Mouse (Mus musculus) left cerebral cortex, postnatal 10 days (tissue): ENCODE measurements around the gene St14. TPM values are rescaled to one million over a fixed set of nuclear protein-coding genes. Genes with fewer than 3 reads are reported as not detected.

Experiments
- DNase-seq, 2 experiments: peaks; one replicate each; pipeline ENCODE4 v3.0.0; 2021 to 2022; ENCODE audit warnings: low spot score in 2 of 2, mixed read lengths in 1 of 2; ENCODE audit errors: extremely low spot score in 1 of 2
- intact Hi-C: fragments of 180-260 bp; cut with DNase I; formaldehyde crosslinking; loops from one replicate; pipeline ENCODE4 v1.15.1; 2025
- total RNA-seq, 2 experiments: library from RNA; stranded (reverse); gene quantifications; 2 replicates each; pipeline ENCODE4 v1.2.3; 2021

Gene St14
- total RNA-seq, 2 experiments from 2014 or later, result 0.30 to 0.49 TPM

GRCm38 (mm10) chr9:31129956-31130355 is 1.7 kb downstream of the St14 start:
- intact Hi-C loops, result no loop called here
- no peak for DNase-seq

DNA sequence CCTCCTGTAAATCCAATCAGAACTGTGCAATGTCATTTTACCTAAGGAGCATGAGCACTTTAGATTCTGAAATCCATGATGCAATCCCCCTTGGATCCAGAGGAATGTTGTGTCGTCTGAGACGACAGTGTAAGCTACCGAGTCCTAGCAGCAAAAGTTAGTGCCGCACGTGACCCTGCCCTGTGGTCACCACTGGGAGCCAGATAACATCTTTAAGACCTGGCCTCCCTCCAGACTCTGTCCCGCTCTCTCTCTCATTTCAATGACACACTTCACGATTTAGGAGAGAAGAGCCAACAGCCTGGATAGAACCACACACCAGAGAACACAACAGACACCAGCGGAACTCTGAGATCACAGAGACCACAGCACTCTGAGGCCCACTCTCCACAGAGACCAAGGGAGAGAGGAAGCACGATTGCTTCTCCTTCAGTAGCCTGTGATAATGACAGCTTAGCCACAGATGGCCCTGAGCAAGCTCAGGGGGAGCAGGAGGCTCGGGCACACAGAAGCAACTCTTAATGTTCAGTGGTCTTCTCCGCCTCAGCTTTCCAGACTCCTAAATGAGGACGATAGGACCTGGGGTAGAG is 3.7 kb downstream of the St14 start:
- DNase-seq, result no peak
- intact Hi-C loops, result no loop called here

GRCm38 (mm10) chr9:31126079-31126478 is 5.6 kb downstream of the St14 start:
- intact Hi-C loops, result no loop called here
- DNase-seq, result no peak

DNA sequence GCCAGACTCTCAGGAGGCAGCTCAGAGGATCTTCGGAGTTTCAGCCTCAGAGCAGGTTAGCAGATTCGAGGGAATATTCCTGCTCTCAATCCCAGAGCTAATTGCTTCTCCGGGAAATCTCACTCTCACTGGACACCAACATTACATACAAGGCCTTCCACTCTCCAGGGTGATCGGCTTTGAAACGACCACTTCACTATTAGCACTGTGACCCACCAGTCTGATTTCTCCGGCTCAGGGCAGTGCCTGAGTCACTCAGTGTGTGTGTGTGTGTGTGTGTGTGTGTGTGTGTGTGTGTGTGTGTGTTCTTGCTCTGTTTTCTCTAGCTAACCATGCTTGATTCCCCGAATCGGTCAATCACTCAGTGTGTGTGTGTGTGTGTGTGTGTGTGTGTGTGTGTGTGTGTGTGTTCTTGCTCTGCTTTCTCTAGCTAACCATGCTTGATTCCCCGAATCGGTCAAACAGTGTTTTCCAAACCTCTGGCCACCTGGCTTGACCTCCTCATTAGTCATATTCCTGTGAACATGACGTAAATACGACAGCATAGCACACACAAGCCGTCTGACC is 9.1 kb downstream of the St14 start:
- intact Hi-C loops, result no loop called here
- DNase-seq, result no peak

DNA sequence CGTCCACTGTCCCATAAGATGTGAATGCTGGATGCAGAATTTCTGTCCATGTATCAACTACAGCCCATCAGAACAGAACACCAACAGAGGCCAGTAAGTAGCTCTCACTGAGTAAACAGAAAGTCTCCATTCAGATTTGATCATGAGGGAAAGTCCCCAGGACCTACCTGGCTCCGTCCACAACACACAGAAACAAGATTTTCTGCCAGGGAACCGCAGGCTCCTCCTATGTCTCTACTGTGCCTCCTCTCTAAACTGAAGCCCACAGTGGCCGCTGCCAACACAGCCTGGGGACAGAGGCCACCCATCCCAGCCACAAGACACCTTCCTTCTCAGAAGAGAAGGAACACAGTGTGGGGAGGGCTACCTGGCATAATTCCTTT is 11.1 kb downstream of the St14 start:
- intact Hi-C loops, result no loop called here

DNA sequence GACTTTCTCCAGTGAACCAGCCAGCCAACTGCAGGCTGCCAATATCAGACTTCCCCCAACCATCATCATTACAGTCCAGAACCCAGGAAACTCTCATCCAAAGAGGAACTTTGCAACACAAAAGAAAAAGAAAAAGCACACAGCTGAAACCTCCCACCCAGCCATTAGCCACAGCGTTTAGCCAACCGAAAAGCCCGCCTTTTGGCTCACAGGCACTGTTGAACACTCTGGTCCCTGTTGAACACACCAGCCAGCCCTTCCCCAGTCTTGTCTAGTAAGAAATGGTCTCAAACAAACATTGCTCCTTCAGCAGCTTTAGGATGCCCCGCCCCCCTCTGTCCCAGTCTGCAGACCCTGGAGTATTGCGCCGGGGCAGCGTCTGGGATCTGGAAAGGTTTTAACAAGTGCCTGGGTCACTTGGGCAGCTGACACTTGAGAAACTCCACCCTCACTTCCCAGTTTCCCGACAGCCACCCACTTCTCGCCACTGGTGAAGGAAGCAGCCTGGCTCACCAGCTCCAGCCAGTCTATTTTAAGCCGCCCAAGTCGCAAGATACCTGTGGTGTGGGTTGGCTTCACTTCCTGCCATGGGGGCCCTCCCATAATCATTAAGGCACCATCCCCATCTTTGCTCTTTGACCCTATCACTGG is 11.6 kb downstream of the St14 start:
- intact Hi-C loops, result no loop called here
- DNase-seq, result no peak

More for the DNA sequence above, 11.1 kb downstream of the St14 start:
- DNase-seq, result no peak

DNA sequence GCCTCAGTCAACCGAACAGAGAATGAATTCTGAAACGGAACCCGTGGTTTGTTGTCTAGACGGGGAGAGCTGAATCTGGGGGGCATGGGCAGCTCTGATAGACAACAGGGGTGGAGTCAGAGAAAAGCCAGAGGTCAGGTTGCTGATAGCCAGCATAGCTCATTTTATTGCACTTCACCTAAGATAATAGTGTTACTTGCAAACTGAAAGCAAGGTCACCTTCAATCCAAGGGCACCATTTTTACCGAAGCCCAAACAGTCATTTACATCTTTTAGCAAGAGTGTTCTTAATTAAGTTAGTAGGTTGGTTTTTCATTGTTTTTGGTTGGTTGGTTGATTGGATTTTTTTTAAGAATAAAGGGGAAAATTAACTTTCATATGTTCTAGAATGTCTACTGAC is 12.2 kb downstream of the St14 start:
- DNase-seq, result no peak
- intact Hi-C loops, result no loop called here

DNA sequence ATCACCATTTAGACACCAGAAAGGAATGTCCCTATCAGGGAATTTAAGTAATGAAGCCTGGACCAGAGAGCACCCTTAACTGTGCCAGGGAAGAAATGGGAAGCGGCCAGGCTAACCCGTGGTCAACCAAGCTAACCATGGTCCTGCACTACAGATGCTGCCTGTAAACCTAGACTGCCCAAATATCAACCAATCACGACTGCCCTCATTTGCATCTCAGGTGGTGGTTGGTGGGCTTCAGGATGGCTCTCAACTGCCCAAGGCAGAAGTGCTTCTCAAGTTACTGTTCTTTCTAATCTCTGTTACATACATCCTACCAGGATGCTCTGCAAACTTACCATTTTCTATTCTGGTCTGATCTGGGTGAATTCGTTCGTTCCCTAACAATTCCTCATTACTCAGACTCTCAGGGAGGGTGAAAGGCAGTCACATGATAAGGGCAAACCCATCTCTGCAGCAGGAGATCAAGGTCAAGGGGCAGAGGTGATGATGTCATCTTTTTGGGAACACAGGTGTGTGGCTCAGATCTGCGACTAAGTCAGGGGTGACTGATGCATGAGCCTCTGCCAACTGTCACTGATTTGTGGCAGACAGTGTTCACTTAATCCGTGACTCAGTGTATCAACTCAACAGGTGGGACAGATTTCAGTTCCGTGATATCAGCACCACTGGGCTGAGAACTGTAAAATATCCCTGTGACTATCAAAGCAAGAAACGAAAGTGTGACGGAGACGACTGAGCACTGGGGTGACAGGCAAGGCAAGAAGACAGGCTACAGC is 12.9 kb downstream of the St14 start:
- no peak for DNase-seq
- intact Hi-C loops, result no loop called here

DNA sequence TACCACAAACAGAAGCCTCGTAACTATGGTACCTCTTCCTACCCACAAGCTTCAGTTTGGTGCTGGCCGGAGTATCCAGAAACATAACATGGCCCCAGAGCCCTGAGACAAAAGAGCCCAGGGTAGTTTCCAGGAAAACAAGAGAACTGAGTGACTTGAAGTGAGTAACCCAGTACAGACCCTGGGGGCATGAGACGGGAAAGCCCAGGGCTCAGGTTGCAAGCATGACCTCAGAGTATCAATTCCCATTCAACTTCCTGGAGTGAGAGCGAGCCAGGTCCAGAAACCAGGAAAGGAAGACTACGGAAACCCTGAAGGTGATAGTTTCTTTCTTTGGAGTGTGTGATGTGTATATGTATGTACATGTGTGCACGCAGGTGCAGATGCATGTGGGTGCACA is 14.2 kb downstream of the St14 start:
- DNase-seq, result no peak
- intact Hi-C loops, result no loop called here

DNA sequence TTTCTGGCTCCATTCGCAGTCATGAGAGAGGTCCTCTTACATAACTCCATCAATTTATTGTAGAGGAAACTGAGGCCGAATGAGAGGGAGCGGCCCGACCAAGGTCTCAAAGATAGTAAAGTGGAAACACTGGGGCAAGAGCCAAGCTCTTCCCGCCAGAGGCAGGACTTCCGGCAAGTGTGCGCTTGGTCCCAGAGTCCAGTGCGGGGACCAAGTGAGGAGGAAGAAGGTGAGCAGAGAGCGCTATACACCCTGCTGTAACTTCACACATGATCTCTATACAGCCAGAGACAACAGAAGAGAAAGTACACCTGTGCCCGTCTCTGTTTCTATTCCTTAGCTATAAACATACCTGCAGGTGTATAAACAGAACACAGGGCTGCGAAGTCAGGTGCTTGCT is 14.6 kb downstream of the St14 start:
- intact Hi-C loops, result no loop called here
- no peak for DNase-seq

DNA sequence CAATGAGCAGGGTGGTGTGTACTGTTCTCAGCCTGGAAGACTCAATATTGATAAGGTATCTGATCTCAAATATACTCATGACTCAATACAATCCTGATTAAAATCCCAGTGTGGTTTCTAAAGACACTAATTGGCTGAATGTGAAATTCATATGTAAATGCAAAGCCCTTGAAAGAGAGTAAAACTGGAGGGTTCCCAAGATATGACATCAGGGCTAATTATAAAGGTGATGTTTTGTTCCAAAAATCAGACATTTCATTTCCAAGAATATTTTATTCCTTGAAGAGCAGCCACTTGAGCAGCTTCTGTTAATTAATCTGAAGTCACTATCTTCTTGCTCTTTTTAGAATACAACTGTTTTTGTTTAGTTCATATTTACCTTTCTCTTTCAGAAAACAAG is 16.1 kb downstream of the St14 start:
- intact Hi-C loops, result no loop called here
- no peak for DNase-seq

DNA sequence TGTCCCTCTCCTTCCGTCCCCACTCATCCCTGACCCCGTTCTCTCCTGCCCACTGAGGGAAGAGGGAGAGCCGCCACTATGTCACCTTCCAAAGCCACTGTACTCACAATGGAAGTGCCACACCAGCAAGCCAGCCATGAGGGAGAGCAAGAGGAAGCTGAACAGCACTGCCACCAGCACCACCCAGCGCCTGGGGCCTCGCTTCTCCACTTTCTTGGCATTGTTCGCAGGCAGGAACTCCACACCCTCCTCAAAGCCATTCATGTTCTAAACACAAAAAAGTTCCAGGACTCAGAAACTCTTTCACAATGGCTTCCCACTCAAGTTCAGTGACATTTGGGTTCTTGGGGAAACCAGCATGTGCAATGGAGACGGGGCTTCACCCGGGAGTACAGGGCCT is 23.2 kb downstream of the St14 start:
- intact Hi-C loops, result no loop called here
- DNase-seq, result no peak

DNA sequence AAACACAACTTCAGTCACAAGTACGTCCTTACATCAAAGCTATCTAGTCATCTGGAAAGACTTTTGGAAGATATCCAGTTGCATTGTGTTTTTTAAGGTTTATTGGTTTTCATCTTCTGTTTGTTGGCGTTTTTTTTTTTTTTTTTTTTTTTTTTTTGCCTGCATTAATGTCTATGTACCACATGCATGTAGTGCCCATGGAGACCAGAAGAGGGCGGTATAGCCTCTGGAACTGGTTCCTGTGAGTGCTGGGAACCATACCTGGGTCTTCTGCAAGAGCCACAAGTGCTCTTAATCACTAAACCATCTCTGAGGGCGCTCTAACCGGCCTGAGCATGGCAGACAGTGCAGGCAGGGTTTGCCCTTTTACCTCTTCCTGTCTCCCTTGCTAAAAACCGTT is 33.5 kb downstream of the St14 start:
- intact Hi-C loops, result no loop called here
- peak in 1 of 2 experiments; percentile 17 for DNase-seq

DNA sequence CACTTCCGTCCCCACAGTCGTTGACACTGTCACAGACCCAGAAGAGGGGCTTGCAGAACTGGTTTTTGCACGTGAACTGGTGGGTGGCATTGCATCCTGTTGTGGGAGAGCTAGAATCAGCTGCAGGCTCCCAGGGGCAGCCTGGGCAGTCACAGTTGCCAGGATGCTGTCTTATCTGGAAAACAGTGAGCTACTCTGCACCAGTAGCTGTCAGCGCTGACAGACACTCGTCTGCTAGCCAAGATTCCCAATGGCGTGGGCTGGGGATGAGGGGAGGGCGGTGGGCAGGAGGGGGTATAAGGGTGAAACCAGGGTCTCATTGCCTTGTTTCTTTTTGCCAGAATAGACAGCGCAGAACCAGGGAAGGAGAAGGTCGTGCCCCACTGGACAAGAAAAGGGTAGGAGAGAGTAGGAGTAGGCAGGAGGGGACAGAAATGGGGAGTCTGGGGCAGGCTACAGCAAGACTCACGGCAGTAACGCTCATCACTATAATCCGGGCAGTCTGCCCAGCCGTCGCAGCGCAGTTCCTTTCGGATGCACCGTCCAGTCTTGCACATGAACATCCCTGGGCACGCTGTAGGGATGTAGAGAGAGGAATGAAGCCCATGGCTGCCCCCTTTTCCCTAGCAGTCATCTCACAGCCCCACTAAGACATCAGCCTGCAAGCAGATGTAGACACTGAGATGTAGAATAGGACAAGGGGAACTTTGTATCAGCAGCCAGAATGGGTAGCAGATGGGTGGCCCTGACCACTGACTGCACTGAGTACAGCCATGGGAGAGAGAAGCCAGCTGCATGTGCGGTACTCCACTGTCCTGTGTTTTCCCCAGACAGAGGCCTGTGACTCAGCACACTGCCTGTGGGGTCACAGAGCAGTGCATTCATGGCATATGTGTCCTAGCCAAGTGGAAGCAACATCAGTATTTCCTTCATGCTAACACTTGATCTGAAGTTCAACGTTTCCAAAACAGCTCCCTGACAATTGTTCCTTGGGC is 34.3 kb downstream of the St14 start:
- DNase-seq, result peak; percentile 21 to 36

DNA sequence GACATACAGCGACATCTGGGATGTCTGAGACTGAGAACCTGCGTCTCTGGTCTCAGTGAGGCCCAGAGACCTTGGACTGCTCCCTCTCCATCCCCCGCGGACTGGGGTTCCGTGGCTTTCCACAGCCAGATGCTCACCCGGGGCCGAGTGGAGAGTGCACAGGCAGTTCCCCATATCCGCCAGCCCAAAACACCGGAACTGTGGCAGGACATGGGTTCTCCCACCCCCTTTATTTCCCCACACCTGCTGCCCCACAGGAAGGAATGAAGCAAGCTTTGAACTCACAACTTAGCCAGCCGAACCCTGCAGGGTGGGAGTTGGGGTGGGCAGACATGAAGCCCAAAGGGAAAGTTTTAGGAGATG is 38.8 kb downstream of the St14 start:
- peak in 1 of 2 experiments; percentile 25 for DNase-seq
- intact Hi-C loops, result no loop called here

More for the DNA sequence above, 34.3 kb downstream of the St14 start:
- intact Hi-C loops, result no loop called here

GRCm38 (mm10) chr9:31092111-31092832 is 39.4 kb downstream of the St14 start:
- intact Hi-C loops, result no loop called here
- DNase-seq, result no peak

DNA sequence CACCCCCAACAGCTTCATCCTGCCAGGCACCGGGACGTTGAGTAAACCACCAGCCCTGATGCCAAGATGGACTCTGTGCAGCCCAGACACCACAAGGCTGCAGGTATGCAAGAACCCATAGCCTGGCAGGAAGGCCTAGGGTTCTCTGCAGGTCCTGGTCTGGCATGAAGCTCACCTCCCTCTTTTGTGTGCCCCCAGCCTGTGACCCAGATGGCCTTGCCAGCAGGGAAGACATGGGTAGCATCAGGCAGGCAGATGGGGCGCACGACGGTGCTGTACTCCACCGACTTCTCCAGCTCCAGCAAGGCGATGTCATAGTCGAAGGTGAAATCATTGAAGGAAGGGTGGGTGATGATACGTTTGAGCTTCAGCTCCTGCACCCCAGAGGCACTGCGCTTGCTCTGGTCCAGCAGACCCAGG is 40.5 kb downstream of the St14 start:
- intact Hi-C loops, result no loop called here
- no peak for DNase-seq
